Mouse (Mus musculus) kidney, postnatal 10 days (tissue): ENCODE results near the gene Ripk3.

ENCODE experiments used
- DNase-seq: peaks from one replicate; pipeline ENCODE4 v3.0.0; 2021; ENCODE audit warnings: mixed read lengths

Ripk3 gene

DNA sequence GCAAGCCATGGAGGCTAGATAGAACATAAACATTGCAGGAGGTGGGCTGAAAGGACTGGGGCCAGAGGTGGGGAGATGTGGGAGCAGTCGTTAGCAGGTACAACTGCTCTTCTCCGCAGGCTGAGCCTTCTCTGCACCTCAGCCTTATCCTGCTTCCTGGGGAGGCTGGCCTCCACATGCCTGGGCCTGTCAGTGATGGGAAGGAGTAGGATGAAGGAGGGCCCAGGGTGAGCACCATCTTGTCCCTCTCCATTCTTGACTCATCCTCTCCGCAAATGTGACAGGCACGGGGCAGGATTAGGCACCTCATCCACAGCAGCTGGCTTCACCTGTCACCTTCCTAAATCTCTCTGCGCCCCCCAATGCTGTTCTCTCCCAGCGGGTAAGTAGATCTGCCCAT lies 27.5 kb downstream of the Ripk3 start, which contains the start of gene Ltb4r2:
TSS of gene Ltb4r2 (plus strand) at position 266 of the 400 bp plus-strand sequence.
- DNase-seq, result no peak

DNA sequence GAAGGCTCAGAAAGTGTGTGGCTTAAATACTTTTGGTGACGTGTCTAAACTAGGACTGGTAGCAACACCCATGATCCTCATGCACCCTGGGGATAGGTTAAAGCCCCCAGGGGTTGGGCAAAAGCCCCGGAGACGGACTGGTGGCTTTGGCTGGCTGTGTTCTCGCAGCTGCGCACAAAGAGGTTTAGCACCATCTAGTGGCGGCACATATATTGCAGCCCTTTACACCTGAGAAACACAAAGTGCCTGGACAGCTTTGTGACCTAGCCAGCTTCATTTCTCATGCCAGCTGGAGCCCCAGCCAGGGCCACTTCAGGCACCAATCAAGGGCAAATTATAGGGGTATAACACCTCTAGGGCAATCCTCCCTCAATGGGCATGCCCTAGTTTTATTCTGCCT lies 28.5 kb downstream of the Ripk3 start:
- DNase-seq, result peak; percentile 94

DNA sequence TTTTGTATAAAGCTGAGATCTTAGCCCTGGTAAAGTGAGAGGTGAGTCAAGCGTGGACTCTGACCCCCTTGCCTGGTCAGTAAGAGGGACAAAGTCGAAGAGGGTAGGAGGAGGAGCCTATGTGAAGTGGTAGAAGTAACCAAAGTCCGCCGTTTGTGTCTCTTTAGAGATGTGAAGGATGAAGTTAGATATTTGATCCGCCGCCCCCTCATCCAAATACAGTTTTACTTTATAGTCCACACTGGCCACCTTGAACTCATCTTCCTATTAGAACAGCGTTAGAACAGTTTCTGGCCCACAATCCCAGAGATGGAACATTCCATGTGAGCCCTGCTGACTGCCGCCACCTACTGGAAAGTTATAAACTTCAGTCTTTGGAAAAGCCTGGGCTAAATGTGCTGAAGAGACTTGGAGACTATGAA lies 30.3 kb downstream of the Ripk3 start, which contains the start of gene Cideb:
TSS of gene Cideb (minus strand) at position 96 of the 422 bp plus-strand sequence.
- peak; percentile 69 for DNase-seq

DNA sequence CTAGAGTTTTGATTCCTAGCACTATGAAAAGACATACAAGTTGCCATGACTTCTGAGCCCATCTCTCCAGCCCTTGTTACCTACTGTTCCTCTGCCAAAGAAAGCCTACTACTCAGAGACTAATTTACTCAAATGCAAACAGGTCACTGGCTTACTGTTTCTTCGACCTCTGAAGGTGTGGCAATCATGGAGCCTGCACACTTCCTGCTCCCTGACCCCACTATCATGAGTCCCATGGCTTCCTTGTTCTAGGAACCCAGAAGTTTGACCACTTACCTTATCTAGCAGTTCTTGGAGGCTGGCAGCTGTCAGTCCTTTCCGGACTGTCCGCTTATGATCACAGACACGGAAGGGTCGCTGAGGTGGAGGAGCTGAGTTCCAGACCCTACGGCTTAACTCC lies 31.1 kb downstream of the Ripk3 start:
- DNase-seq, result no peak

DNA sequence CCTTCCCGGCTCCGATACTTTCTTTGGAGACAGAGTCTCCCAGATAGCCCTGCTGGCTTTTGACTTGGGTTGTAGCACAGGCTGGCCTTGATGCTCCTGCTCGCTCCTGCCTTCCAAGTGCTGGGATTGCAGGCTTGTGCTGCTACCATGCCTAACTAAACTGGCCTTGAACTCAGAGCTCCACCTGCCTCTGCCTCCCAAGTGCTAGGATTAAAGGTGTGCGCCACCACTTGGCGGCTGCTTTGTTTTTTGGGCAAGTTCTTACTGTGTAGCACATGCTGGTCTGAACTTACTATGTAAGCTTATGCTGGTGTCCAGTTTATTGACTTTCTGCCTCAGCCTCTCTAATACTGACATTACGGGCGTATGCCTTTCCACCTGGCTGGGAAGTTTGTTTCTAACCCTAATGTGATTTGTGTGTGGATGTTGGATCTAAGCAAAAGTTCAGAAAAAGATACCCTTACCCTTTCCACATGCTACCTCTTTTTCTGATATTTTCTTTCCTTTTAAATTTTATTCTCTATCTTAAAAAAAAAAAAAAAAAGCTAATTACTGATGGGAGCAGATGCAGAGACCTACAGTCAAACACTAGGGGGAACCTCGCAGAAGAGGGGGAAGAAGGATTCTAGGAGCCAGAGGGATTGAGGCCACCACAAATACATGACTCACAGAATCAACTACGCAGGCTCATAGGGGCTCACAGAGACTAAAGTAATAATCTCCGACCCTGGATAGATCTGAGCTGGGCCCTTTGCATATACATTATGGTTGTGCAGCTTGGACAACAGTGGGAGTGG lies 41.4 kb downstream of the Ripk3 start:
- no peak for DNase-seq

- no peak for DNase-seq
Measured at GRCm38 (mm10) chr14:55745861-55746237, 42.8 kb downstream of the Ripk3 start.

DNA sequence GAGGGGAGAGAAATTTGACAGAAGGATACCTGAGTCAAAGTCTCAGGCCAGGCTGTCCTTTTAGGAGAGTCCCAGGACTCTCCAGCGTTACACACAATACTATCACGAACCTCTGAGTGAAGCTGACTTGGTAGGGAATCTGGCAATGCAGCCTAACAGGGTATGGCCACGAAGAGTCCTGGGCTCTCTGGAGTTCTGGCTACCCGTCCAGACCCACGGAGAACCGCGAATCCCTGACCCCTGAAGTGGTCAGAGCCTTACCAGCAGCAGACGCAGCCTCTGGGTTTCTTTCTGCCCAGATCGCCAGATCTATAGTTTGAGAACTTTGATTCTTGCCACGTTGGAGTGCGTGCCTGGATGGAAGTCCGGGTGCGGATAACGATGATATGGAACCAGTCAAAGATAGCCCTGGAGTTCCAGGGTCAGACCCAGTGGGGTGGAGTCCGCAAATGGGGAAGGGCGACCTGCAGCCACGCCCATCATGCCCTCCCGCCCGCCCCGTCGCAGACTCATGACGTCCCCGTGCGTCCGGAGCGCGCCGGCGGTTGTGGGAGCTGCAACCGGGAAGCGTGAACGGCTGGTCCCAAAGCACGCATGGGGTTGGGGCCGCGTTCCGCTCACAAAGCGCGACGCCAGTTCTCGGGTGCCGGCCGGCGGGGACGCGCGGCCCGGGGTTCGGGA lies 43.3 kb downstream of the Ripk3 start, which contains the start of the genes Dhrs1 and Nop9:
TSS of gene Dhrs1 (minus strand) at position 511 of the 681 bp plus-strand sequence.
TSS of gene Nop9 (plus strand) at position 514 of the 681 bp plus-strand sequence.
- peak; percentile 94 for DNase-seq

DNA sequence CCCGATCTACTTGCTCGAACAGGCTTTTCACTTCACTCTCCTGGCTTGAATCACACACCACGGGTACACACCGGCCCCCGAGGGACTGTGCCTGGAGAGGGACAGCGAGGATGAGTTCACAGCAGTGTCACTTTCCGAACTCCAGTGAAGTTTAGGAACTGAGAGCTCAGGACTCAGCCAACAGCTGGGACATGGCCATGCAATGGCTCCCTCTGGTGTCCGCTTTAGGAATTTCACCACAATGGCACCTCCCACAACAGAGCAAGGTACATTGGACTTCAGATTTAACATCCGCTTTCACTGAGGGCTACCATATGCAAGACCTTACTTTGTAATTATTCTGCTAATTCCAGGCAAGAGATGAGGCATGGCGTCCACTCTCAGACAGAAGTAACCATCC lies 45.0 kb downstream of the Ripk3 start:
- peak; percentile 93 for DNase-seq

GRCm38 (mm10) chr14:55737086-55737687 lies 51.5 kb downstream of the Ripk3 start:
- peak; percentile 48 for DNase-seq

DNA sequence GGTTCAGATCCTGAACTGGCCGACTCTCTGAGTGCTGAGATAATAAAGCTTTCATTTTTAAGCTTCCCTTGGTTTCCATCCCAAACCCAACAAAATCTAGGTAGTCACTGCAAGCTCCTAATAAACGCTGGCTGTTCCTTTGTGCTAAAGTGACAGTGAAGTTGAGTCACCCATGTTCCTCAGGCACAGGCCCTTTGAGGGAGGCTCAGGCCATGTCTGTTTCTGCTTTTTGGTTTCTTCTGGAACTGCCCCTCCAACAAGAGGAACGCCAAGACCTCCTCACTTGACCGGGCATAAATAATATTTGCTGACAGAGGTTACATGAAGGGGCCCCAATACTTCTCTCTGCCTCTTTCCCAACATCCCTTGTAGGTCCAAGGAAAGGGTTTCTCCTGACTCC lies 52.9 kb downstream of the Ripk3 start:
- DNase-seq, result no peak

DNA sequence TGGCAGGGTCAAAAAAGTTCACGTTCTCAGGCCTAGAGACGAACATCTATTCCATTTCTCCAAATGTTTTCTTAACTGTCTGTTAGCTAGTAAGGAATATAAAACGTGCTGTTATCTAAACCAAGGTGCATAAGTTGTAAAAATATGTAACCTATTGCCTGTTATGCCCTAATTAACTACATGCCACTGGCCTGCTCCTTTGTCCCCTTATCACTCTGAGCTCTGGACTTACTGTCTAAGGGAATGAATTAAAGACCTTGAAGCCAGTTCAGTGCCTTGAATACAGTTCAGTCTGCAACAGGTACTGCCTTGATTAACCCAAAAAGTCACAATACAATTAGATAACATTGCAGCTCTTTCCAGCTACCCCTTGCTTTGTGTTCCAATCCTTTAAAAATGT lies 53.3 kb downstream of the Ripk3 start:
- DNase-seq, result no peak
